Mouse (Mus musculus) kidney, postnatal 0 days (tissue): Measurements from ENCODE around the gene Foxn1. TPM values are rescaled to one million over a fixed set of nuclear protein-coding genes. Genes with fewer than 3 reads are reported as not detected.

Source experiments
- ATAC-seq: fragments of 200-750 bp; cut with Nextera tagmentation; replicated peaks from 2 replicates; pipeline ENCODE4 v1.8.0; 2017; ENCODE audit warnings: low read depth, moderate number of reproducible peaks, moderate TSS enrichment, moderate library complexity; ENCODE audit not compliant: low FRiP score
- DNase-seq: peaks from one replicate; pipeline ENCODE4 v3.0.0-alpha.2; 2016; ENCODE audit warnings: low spot score
- H3K27ac ChIP-seq: fragments of 300-500 bp; sonication (generic); 2 replicates; pipeline ENCODE4 v1.5.1; 2014; ENCODE audit warnings: mild to moderate bottlenecking
- H3K27me3 ChIP-seq: fragments of 300-500 bp; sonication (generic); 2 replicates; pipeline ENCODE4 v1.6.1; 2014; ENCODE audit warnings: low read length, mixed read lengths; ENCODE audit not compliant: insufficient read depth
- H3K36me3 ChIP-seq: fragments of 300-500 bp; sonication (generic); 2 replicates; pipeline ENCODE4 v1.6.1; 2014; ENCODE audit warnings: low read length, mixed read lengths; ENCODE audit not compliant: insufficient read depth
- H3K4me1 ChIP-seq: fragments of 300-500 bp; sonication (generic); replicated peaks from 2 replicates; pipeline ENCODE4 v1.6.1; 2014; ENCODE audit warnings: antibody characterized with exemption, low read length, mixed read lengths; ENCODE audit not compliant: insufficient read depth
- H3K4me2 ChIP-seq: fragments of 300-500 bp; sonication (generic); 2 replicates; pipeline ENCODE4 v1.6.1; 2014; ENCODE audit warnings: mild to moderate bottlenecking, low read length, moderate library complexity, mixed read lengths
- H3K4me3 ChIP-seq: fragments of 300-500 bp; sonication (generic); replicated peaks from 2 replicates; pipeline ENCODE4 v1.5.1; 2014; ENCODE audit warnings: low read depth, low read length
- H3K9ac ChIP-seq: fragments of 300-500 bp; sonication (generic); 2 replicates; pipeline ENCODE4 v1.6.1; 2014; ENCODE audit warnings: low read depth, low read length
- H3K9me3 ChIP-seq: fragments of 300-500 bp; sonication (generic); replicated peaks from 2 replicates; pipeline ENCODE4 v1.6.1; 2016; ENCODE audit warnings: low read length, inconsistent platforms, mixed read lengths
- CTCF ChIP-seq: IDR thresholded peaks from 2 replicates; pipeline ENCODE4 v1.5.1; 2016; ENCODE audit warnings: antibody characterized with exemption, low read depth, mild to moderate bottlenecking, moderate library complexity
- WGBS: fragments of 180-500 bp; shearing (Covaris S2); extraction: QIAGEN DNeasy Blood & Tissue Kit; methylation state at CpG from one replicate; pipeline ENCODE4 v1.1.7; 2014; 5-methylcytosine and 5-hydroxymethylcytosine counted together
- polyA plus RNA-seq: library from polyadenylated mRNA; unstranded; fragments of >200 nt; fragmentation: Nextera tagmentation; extraction: Ambion mirVana; gene quantifications from 2 replicates; pipeline ENCODE4 v1.2.1, GENCODE M21; 2015

Gene Foxn1
- not detected in 2 replicates for polyA plus RNA-seq

DNA sequence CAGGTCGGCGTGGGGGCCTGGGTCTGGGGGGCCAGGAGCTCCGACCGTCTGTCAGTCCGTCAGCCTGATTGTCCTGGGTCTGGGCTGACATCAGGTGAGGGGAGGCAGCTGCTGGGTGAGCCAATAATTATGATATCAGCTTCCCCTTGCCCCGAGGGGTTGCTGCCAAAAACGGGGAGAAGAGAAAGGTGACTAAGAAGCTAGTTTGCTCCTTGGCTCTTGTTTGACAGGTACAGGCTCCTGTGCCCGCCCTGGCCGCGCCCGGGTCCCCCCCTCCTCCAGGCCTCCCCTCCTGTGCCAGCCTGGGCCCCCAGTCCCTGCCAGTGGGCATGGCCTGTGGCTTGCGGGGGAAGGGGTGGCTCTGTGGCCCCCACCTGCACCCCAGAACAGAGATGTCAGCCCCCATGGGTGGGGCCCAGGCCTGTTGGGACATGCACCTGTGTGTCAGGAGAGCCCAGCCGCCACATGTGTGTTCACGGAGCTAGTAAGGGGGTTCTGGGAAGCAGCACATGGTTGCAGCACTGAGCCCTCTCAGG, at the start of gene Foxn1:
Foxn1 (minus strand) TSS at position 51 of the 536 bp plus-strand sequence.
- ATAC-seq, result no peak
- Histone ChIP-seq H3K4me1 (no peaks in the 10 kb centered on the region), H3K9ac (no peak within 1 kb of the TSS), H3K27me3 (no peaks in the 10 kb centered on the region), H3K9me3 (no peaks in the 10 kb centered on the region), H3K4me3 (no peak within 1 kb of the TSS), H3K4me2 (no peak within 1 kb of the TSS), H3K36me3 (no peaks in the 10 kb centered on the region), H3K27ac (no peak within 1 kb of the TSS)
- 64% methylated on average over 14 of the region's 14 CpGs for WGBS
- TF ChIP-seq CTCF, result no peak
- no peak for DNase-seq

DNA sequence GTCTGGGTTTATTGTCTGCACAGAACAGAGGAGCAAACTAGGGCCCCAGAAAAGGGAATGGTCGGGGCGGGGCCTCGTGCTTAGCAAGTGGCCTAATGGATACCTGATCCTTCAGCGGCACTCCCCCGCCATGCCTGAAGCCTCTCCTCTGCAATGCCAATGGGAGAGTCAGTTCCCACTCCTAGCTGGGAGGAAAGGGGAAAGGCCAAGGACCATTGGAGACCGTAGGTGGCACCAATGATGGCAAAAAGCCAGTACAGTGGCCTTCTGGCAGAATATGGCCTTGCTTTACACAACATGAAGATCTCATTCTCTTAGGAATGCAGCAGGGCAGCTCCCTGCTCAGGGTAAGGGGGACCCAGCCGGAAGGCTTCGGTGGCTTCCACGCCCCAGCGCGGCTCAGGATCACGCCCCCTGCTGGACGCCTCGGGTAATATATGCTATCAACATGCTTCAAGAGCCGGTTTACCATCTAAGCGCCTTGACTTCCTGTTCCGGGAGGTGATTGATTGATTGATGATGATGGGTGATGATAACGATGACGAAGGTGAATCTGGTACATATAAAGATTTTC, 49.5 kb upstream of the Foxn1 start:
- ATAC-seq, result peak; percentile 89
- no peak overlapping the region for H3K9ac ChIP-seq
- peak; percentile 81 for TF ChIP-seq CTCF
- no peaks in the 10 kb centered on the region for H3K36me3 ChIP-seq
- H3K4me3 ChIP-seq, result no peak overlapping the region
- H3K27me3 ChIP-seq, result no peaks in the 10 kb centered on the region
- 0 out of 2 replicates have a peak, but pooled peaks cover 6% of the 10 kb centered on the region for H3K4me1 ChIP-seq
- no peaks in the 10 kb centered on the region for H3K9me3 ChIP-seq
- peak overlapping the region; percentile 75 for H3K27ac ChIP-seq
- DNase-seq, result peak; percentile 92
- H3K4me2 ChIP-seq, result peak overlapping the region; percentile 26
- 3% methylated on average over 19 of the region's 19 CpGs for WGBS

DNA sequence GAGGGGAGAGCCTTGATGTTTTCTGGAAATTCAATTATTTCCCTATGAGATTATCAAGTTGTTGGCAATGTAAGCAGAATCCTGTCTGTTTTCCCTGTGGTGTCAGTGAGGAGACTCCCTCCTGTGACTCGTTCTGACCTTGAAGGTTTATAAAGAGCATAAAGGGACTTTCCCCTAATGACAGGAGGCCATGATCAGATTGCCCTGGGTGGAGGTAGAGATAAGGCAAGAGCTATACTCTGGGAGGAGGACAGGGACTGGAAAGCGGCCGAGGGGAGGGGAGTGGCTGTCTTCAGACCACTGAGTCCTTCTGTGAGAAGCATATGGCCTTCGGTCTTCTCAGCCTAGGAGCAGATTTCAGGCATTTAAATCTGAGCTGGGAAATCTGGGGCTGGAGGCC, 47.7 kb upstream of the Foxn1 start:
- H3K36me3 ChIP-seq, result no peaks in the 10 kb centered on the region
- no peak for ATAC-seq
- no peak for TF ChIP-seq CTCF

DNA sequence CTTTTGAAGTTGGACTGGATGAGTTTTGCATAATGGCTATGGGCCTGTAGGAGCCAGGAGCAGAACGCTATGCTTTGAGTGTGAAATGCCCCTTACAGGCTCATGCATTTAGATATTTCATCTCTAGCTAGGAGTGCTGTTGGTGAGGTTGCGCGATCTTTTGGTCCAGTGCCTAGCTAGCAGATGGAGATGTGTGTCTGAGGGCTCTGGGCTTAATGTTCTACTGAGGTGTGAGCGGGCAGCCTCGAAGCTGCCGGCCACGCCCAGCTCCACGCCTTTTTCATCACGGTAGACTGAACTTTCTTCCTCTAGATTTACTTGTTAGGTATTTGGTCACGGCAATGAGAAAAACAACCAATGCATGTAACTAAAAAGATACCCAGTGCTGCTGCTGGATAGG, 44.8 kb upstream of the Foxn1 start:
- WGBS, result 51% methylated on average over 10 of the region's 10 CpGs
- H3K27me3 ChIP-seq, result no peaks in the 10 kb centered on the region
- H3K9ac ChIP-seq, result no peak overlapping the region
- H3K4me1 ChIP-seq, result 0 out of 2 replicates have a peak, but pooled peaks cover 6% of the 10 kb centered on the region
- no peak overlapping the region for H3K4me3 ChIP-seq
- no peak overlapping the region for H3K4me2 ChIP-seq
- H3K9me3 ChIP-seq, result no peaks in the 10 kb centered on the region
- H3K27ac ChIP-seq, result no peak overlapping the region
- ATAC-seq (no peak), DNase-seq (no peak)
- TF ChIP-seq CTCF, result no peak
- H3K36me3 ChIP-seq, result no peaks in the 10 kb centered on the region

More for the DNA sequence above, 47.7 kb upstream of the Foxn1 start:
- Histone ChIP-seq H3K9me3 (no peaks in the 10 kb centered on the region), H3K4me2 (no peak overlapping the region), H3K9ac (no peak overlapping the region), H3K4me1 (0 out of 2 replicates have a peak, but pooled peaks cover 6% of the 10 kb centered on the region), H3K27ac (no peak overlapping the region), H3K27me3 (no peaks in the 10 kb centered on the region), H3K4me3 (no peak overlapping the region)
- DNase-seq, result no peak
- 39% methylated on average over 4 of the region's 4 CpGs for WGBS

DNA sequence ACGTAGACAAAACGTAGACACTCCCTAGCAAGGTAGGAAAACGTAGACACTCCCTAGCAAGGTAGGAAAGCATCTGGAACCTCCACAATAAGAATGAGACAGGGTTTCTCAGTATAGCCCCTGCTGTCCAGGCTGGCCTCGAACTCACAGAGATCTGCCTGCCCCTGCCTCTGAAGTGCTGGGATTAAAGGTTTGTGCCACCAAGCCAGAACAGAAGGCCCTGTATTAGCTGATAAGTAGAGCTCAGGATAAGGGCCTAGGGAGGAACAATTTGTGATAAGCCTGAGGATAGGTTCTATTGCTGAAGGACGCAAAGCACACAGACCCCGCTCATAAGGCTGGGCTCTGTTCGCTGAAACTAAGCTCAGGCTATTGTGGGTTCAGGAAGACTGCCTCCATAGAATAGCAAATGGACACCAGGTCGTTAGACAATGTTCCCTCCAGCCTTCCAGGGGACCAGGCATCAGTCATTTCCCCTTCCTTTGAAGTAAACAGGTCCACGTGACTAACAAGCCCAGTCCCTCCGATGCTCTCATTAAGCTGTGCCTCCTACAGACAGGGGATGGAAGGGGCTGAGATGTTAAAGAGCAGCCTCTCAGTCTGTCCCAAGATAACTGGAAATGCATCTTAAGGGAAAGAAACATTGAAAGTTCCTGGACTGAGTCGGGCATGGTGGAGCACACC, 44.0 kb upstream of the Foxn1 start:
- TF ChIP-seq CTCF, result no peak
- Histone ChIP-seq H3K9me3 (no peaks in the 10 kb centered on the region), H3K27ac (peak overlapping the region; percentile 36; the same call in 1 of the 2 replicates), H3K36me3 (no peaks in the 10 kb centered on the region), H3K4me2 (no peak overlapping the region), H3K27me3 (no peaks in the 10 kb centered on the region), H3K4me3 (no peak overlapping the region), H3K4me1 (0 out of 2 replicates have a peak, but pooled peaks cover under 1% of the 10 kb centered on the region), H3K9ac (no peak overlapping the region)
- 46% methylated on average over 11 of the region's 11 CpGs for WGBS
- ATAC-seq (no peak), DNase-seq (no peak)

DNA sequence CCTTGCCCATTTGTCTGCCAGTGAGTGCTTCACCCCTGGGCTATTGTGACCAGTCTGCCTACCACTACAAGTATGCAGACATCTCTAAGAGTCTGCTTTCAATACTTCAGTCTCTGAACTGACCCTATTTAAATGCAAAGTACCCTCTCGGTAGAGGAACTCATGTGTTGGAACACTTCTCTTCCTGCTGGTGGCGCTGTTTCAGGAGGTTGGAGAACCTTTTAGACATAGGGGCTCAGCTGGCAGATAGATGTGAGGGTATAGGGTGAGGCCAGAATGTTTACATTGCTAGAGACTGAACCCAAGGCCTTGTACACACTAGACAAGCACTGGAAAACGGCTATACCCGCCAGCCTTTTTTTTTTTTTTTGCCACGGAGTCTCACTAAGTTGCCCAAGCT, 42.0 kb upstream of the Foxn1 start:
- Histone ChIP-seq H3K4me3 (no peak overlapping the region), H3K4me2 (no peak overlapping the region), H3K4me1 (no peaks in the 10 kb centered on the region), H3K9ac (no peak overlapping the region), H3K9me3 (no peaks in the 10 kb centered on the region), H3K27me3 (no peaks in the 10 kb centered on the region), H3K27ac (no peak overlapping the region), H3K36me3 (no peaks in the 10 kb centered on the region)
- ATAC-seq (no peak), DNase-seq (no peak)
- no peak for TF ChIP-seq CTCF
- WGBS, result 79% methylated on average over 5 of the region's 5 CpGs
